8 mouse cellular contexts compared by ENCODE assay signal in the genomic region with DNA sequence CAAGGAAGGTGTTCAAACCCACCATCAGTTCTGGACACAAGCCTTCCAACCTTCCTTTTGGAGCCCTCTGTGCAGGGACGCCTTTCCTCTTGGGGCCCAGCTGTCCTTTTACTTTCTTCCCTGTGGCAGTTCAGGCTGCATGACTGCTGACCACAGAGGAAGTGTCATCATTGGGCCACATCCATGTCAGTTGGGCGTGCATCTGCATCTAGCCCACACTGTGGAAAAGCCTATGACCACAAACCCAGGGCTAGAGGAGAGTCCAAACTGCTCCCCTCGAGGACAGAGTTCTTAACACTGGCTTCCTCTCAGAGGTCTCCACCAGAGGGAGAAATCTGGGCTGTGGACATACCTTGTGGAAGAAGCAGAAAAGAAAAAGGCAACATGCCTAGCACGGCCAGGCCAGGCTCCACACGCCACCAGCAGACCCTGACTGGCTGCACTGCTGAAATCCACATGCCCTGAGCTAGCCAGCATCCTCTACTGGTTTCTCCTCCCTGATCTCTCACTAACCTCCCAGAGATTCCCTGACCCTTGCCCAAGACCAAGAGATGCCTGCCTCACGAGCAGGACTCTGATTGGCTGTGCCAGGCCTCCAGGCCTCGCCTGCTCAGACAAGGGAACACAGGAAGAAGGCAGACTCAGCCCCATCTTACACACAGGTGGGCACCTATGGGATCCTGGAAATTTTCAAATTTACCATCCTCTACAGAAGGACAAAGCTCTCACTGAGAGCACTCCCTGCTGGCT.
A peak's percentile ranks its signal among the peaks of the same experiment; 100 is the strongest.
DNase-seq lines count a peak whose midpoint lies in the region; ATAC-seq and TF ChIP-seq lines count a peak whose summit lies in the region.
"Had no signal": no experiment of that assay in that cellular context is flagged by ENCODE, and none has a peak within 500 bp of the region (broad histone marks: within the 10 kb centered on the region; RNA-seq: fewer than 3 reads in every experiment).

No protein-coding gene starts in this region.

- no peak overlapping the region for H3K4me3 ChIP-seq in left cerebral cortex, adult 2 months
- H3K4me3 ChIP-seq in embryonic facial prominence, embryonic 14.5 days (ENCODE audit: low read depth, low read length), result no peak overlapping the region

- TF ChIP-seq CTCF in left cerebral cortex, adult 2 months (IDR thresholded peaks at IDR 0.05), result no peak

- no peaks in the 10 kb centered on the region for H3K9me3 ChIP-seq in embryonic facial prominence, embryonic 14.5 days (ENCODE audit: control insufficient read depth, low read length)

- intact Hi-C loops in left cerebral cortex, adult 2 months (cut with DNase I), result no loop called here
- intact Hi-C loops in left cerebral cortex, postnatal 36 days (cut with DNase I), result no loop called here

- WGBS in embryonic facial prominence, embryonic 14.5 days, result 71% methylated on average over 7 of the region's 7 CpGs

- H3K4me1 ChIP-seq in embryonic facial prominence, embryonic 14.5 days (ENCODE audit: control insufficient read depth, insufficient read depth, low read length), result peaks cover 14% of the 10 kb centered on the region

- DNase-seq in left cerebral cortex, adult 2 months (ENCODE audit: extremely low spot score in 1 of 2, low spot score in 2 of 2), result no peak
- DNase-seq in left cerebral cortex, adult 18-20 months (ENCODE audit: low spot score in 2 of 2), result no peak
- peak; percentile 32 for DNase-seq in embryonic facial prominence, embryonic 14.5 days (ENCODE audit: low spot score)
- DNase-seq in liver, result peak; percentile 32
- no peak for DNase-seq in ovary, postnatal 10 days (ENCODE audit: low spot score)
- DNase-seq in left cerebral cortex, postnatal 36 days (ENCODE audit: low spot score in 2 of 2), result no peak
- DNase-seq: layer of hippocampus, adult 9-11 months had no signal

- peak overlapping the region; percentile 69 for H3K27ac ChIP-seq in left cerebral cortex, adult 2 months
- no peak overlapping the region for H3K27ac ChIP-seq in embryonic facial prominence, embryonic 14.5 days (replicated peaks; ENCODE audit: low read depth, low read length)

- H3K27me3 ChIP-seq in embryonic facial prominence, embryonic 14.5 days (replicated peaks; ENCODE audit: control insufficient read depth, insufficient read depth, low read length), result no peaks in the 10 kb centered on the region

- H3K36me3 ChIP-seq in embryonic facial prominence, embryonic 14.5 days (ENCODE audit: control insufficient read depth, insufficient read depth, low read length), result no peaks in the 10 kb centered on the region

- no peak overlapping the region for H3K4me2 ChIP-seq in embryonic facial prominence, embryonic 14.5 days (ENCODE audit: low read depth, low read length)

- 0 out of 2 replicates have a peak, but pooled peaks have one; percentile 10 for ATAC-seq in embryonic facial prominence, embryonic 14.5 days (ENCODE audit: low read depth)
- peak; percentile 34; the same call in 1 of the 2 replicates for ATAC-seq in neutrophil, adult 5-6 weeks (ENCODE audit: extremely low read depth, insufficient number of reproducible peaks, low FRiP score, poor library complexity, severe bottlenecking)

- H3K9ac ChIP-seq in embryonic facial prominence, embryonic 14.5 days (ENCODE audit: low read depth, low read length), result no peak overlapping the region

Comparison
In these comparisons a context has a peak if more than half of its experiments do, and no peak if none do; other contexts are left out.
1. DNase-seq: peak in embryonic facial prominence, embryonic 14.5 days (single experiment) and liver (single experiment); none in left cerebral cortex, adult 2 months (0 of 2), left cerebral cortex, adult 18-20 months (0 of 2), ovary, postnatal 10 days (single experiment) and left cerebral cortex, postnatal 36 days (0 of 2).